Mouse (Mus musculus) adrenal gland, postnatal 36 days (tissue): Measurements from ENCODE around the gene Gm11444. TPM values are rescaled to one million over a fixed set of nuclear protein-coding genes. Genes with fewer than 3 reads are reported as not detected.

Experiments
- DNase-seq, 2 experiments: peaks; one replicate each; pipeline ENCODE4 v3.0.0; 2021; ENCODE audit warnings: mixed read lengths in 1 of 2
- long read RNA-seq, 2 experiments: library from polyadenylated mRNA; stranded (forward); transcript quantifications; one replicate each; pipeline ENCODE4 v2.0.0; 2021; ENCODE audit warnings: borderline sequencing depth in 2 of 2
- total RNA-seq, 2 experiments: library from RNA; stranded (reverse); gene quantifications; 2 replicates each; pipeline ENCODE4 v1.2.3; 2021

The Gm11444 gene
- total RNA-seq = not detected
- long read RNA-seq, experiment 1 = 0 reads
- long read RNA-seq, experiment 2 = 0 reads

DNA sequence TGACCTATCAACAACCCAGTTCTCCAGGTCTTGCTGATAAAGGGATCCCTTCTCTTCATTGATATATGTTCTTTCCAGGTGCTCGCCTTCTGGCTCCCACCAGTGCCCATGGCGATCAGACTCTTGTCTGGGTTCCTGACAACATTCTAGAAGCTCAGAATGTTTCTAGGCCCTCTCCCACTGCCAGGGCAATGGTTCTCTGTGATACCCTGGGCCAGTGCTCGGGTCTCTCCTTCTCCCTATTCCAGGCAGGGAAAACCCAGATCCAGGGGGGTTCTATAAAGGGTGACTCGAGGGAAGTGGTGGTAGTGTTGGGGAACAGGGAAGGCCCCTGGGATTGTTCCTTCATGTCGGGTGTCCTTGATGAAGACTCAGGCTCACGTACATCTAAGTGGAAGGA, at the start of gene Gm11444:
TSS of gene Gm11444 (minus strand) at position 101 of the 400 bp plus-strand sequence.
- no peak for DNase-seq

DNA sequence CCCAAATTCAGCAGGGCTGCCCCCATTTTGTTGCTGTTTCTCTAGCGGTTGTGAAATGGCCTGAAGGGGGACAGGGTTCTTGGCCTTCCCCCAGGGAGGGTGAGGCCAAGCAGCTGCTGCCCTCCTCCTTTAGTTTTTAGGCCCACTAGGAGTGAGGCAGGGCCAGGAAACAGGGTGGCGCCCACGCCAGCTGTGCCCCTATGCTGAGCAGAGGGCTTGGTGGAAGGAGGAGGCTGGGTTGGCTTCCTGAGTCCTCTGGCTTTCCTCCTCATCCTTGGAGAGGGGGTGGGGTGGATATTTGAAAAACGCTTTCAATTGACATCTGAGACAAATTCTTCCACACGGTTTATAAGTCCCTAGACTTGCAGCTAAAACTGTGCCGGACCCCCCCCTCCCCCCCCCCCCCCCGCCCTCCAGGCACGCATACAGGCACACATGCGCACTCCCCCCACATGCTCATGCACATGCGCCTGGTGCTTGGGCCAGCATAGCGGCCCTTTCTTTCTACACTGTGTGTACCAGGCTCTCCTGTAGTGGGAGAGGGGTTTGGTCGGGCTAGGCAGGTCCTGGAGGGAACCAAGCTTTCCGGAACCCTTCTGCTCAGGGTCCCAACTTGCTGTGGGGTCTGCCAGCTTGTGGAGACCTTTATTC, 46.3 kb upstream of the Gm11444 start:
- DNase-seq = no peak

DNA sequence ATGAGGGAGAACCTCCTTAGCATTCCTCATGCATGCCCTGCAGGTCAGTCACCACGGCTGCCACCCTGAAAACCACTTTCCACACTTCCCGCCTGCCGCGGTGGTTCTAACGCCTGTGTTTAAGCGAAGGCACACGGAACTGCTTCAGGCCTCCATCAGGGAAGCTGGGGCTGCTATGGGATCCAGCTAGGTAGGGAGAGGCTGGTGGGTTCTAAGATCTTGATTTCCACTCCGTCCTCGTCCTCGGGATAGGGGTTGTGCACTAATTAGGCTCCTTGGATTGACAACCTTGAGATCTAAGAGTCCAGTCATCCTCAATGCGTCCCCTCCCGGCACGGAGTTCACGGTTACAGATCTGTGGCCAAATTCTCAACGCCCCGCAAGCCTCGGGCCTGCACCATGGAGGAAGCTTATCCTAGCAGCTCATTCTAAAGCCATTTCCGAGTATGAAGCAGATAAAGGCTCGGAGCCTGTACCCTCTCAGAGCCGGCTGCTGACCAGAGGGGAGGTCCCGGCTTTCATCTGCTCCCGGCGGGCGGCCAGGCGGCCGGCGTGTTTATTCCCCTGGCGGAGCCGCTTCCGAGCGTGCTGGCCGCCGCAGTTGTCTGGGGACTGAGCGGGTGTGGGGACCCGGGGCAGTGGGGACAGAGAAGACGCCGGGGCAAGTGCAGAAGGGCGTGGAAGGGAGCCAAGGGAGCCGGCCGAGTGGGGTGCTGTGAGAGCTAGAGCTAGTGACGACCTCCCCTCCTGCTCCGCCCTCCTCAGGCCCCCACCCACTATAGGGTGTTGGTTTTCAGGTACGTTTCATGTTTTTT, 44.8 kb upstream of the Gm11444 start:
- peak; percentile 30 to 33 for DNase-seq

DNA sequence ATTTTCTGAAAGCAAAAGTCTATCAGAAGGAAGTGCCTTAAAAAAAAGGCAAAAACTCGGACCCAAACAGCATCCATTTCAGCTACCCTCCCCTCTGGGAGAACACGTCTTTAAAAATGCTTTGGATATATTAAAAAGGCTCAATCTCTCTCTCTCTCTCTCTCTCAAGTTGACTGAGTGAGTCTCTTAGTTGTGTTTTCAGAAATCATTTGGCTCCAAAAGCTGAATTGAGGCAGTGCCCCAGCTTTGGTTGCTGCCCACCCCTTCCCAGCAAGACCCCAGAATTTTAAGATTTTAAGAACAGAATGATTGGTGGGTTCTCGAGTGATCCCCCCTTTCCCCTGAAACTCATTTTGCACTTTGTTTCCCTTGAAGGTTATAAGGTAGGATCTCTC, 44.0 kb upstream of the Gm11444 start:
- no peak for DNase-seq

DNA sequence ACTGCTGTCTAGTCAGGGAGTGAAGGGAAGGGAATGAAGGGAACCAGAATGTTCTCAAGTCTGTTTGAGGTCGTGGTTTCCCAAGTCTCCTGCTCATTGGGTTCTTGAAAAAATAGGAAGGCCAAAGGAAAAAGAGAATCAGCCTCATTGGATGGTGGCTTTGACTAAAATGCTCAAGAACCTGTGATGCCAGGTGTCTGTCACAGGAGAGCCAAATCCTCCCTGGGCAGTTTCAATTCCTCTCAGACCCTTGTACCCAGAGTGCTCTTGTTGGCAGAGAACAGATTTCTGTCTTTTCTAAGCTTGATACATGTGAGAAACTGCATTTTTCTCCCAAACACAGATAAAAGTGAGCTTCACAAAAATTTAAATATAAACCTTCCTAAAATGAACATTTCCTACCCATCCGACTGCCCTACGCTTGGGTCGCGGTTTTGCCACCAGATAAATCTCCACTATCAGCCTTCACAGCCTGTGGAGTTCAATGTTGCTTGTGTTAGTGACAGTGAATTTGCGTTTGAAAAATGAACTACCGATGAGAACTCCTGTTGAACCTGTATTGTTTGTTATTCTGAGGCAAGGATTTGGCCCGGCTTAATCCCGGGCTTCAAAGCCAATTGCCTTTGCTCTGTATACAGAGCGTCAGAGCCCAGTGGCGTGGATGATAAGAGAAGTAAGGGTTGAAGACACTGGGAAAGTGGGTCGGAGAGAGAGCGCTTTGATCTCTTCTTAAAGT, 43.4 kb upstream of the Gm11444 start:
- no peak for DNase-seq

DNA sequence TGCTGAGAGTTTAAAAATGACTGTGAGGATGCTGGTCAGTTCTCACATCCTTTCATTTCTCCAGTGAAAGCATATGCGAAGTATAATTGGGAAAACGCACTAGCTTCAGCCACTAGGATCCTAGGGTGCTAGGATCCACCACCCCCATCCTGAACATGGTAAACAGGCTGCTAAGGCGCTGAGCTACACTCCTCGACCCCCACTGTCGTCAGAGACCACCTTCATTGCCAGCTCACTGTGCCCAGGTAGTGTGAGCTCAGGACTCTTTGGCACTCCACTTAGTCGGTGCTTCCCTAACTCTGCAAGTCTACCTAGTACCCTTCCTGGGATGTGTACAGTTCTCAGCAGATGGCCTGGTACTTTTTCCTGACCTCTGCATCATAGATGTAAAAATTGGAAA, 42.6 kb upstream of the Gm11444 start:
- no peak for DNase-seq

DNA sequence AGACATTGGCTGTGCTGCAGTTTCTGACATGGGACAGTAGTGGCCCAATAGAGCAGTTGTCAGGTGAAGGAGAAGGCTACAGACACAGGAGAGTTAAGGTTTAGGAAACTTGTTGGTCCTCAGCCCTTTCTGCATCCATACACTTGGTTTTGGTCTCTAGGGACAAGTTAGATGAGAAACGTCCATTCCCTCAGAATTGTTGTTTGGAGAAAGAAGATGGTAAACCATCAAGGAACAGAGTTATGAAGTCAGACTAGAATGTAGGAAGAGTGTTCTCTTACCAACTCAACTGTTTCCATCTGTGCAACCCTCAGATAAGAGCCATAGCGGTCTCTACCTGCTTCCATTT, 41.5 kb upstream of the Gm11444 start:
- DNase-seq = no peak

DNA sequence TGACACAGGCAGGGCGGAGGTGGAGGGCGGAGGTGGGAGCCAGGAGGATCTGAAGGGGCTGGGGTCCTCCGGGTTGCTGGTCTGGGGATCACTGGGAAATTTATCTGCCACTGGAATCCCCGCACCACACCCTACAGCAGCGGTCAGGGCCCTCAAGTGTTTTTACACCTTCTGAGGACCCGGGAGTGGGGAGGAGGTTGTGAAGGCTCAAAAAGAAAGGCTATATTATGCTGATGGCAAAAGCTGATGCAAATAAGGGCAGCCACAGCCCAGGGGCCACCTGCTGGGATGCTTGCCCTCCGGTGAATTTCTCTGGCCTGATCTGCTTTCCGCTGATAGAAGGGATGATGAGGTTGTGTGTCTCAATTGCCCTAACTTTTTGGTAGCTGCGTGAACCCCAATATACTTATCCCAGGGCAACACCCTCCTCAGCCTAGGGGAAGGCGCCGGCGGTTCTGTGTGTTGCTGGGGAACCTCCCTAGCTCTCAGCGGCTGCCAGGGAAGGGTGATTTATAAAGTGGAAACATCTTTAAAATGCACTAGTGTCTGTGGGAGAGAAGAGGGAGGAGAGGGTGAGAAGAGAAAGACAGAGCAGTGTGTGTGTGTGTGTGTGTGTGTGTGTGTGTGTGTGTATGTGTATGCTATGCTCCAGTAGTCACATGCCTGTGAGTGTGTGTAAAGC, 41.0 kb upstream of the Gm11444 start:
- no peak for DNase-seq

DNA sequence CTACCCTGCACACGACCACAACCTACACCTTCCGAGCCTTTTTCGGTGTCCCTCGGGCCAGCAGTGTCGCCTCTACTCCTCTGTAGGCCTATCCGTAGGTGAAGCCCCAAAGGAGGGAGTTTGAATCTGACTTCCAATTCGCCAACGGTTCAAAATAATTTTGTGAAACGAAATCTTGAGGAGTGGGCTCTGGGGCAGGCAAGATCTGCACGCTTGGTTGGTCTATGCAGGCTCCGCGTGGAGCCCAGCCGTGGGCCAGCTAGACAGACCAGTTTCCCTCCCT, 40.4 kb upstream of the Gm11444 start:
- DNase-seq = no peak

DNA sequence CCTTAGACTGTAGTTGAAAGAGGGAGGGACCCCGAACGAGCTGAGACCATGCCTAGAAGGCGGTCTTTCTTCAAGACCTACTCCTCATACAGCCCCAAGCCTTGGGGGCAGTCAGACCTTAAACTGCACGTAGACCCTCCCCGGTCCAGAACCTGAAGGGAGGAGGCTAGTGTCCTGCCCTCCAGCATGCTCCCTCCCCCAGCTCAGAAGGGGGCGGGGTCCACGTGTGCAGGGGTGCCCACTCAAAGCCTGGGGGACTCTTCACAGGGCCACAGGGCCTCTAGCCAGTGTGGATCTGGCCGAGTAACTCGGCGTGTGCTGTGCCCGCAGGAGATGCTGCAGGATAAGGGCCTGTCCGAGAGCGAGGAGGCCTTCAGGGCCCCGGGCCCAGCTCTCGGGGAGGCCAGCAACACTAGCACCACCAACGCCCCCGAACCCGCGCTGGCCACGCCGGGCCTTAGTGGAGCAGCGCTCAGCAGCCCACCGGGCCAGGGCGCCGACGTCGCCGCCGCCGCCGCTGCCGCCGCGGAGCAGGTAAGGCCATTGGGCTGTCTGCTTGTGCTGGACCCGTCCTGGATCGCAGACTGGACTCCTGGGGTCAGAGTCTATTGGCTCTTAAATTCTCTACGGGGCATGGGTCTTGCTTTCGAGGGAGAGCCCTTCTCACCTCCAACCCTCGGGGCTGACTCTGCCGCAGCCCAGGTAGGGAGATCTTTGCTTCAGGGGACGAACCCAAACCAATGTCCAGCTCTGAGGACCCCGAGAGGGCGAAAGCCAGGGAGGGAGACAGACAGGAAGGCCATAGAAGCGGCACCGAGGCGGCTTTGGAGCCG, 39.8 kb upstream of the Gm11444 start:
- DNase-seq = no peak

DNA sequence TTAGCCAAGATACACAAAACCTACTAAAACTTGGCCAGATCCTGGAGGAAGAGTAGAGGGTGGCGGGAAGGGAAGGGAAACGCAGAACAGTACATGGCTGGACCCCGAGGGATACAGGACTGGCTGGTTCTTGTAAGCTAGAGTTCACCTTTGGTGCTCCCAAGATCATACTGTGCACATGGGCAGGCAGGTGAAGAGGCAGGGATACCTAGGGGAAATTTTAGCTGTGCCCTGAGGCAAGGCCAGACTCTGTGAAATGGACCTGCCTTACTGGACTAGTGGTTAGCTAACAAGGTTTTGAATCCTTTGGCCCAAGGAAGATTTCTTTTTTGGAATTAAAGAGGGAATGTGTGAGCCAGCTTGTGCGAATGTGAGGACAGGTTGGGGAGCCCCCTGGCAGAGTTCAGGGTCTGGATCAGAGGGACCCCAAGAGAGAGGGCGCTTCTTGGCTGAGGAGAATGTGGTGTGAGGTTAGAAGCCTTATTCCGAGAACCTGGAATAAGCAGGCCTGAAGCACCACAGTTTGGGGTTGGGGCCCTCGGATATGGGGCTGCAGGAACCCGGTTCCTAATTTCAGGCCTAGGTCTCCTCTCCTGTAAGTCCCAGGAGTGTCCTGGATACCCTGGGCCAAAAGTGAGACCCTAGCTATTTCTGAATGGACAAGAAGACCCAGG, 39.1 kb upstream of the Gm11444 start:
- DNase-seq = no peak

DNA sequence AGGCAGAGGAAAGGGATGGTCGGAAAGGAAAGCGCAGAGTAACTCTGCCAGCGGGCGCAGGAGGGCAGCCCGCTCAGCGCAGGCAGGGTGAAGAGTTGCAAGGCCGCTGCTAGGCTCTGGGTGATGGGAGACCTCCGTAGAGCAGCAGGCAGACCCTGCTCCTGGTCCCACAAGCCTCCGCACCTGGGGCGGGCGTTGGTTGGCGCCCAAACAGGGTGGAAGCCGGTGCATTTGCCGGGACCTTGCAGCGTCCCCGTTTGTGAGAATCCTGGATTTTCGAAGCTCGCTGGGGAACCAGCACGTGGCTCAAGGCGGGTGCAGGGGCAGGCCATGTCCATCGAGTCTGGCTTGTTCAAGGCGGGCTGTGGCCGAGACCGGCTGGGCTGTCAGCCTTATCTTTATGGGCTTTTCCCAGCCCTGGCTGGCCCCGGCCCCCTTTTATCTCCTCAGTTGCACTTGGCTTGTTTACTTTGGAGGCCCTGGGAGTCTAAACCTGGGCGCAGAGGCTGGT, 38.4 kb upstream of the Gm11444 start:
- no peak for DNase-seq

DNA sequence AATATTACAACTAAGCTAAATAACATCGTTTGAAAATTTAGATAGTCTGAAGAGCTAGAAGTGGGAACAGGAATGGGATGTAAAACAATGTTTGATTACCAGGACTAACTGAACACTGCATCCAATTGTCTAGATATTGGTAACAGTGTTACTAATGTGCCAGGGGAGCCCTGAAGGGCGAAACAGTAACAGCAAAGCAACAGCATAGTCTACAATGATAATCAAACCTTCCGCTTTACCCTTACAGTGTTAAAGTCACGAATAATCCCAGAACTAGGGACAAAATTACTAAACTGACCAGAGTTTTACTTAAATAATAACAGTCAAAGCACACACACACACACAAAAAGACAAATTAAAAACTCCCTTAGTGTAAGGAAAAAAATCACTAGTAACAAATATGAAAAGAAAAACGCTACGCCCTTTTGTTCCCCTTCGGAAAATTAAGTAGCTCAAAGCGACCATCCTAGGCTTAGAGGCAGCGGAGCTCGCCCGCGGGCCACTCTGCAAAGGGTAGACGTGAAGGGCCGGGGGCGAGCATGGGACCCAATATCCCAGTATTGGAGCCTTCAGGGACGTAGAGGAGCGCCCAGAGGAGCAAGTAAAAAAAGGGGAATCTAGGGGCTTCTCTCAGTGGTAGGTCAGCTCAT, 37.8 kb upstream of the Gm11444 start:
- DNase-seq = no peak

DNA sequence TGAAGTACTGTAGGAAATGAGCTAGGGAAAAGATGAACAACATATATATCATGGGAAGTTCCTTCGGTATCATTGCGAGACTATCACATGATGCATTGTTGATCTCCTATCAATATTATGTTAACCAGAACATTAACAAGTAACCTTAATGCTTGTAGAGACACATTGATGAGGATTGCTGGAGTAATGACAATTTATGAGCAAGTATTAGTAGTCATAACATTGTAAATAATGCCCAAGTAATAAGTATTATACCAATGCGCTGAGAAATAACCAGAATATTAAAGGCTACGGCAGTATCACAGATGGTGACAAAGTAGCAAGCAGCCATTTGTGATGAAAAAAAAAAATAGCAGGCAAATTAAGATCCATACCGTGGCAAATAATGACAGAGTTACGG, 37.1 kb upstream of the Gm11444 start:
- DNase-seq = no peak

DNA sequence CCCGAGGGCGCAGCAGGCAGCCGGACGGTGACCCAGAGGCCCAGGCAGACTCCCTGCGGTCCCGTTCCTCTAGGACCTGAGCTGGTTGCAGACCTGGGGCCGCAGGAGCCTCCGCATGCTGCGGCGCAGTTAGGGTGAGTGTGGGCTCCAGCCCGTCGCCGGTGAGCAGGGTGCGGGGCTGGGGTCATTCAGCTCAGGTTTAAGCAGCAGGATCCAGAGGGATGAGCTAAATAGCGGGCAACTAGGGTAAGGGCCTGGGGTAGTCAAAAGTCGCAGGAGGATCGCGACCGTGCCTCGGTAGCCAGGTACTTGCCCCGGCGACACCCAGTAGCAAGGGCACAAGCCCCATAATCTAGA, 36.3 kb upstream of the Gm11444 start:
- no peak for DNase-seq

DNA sequence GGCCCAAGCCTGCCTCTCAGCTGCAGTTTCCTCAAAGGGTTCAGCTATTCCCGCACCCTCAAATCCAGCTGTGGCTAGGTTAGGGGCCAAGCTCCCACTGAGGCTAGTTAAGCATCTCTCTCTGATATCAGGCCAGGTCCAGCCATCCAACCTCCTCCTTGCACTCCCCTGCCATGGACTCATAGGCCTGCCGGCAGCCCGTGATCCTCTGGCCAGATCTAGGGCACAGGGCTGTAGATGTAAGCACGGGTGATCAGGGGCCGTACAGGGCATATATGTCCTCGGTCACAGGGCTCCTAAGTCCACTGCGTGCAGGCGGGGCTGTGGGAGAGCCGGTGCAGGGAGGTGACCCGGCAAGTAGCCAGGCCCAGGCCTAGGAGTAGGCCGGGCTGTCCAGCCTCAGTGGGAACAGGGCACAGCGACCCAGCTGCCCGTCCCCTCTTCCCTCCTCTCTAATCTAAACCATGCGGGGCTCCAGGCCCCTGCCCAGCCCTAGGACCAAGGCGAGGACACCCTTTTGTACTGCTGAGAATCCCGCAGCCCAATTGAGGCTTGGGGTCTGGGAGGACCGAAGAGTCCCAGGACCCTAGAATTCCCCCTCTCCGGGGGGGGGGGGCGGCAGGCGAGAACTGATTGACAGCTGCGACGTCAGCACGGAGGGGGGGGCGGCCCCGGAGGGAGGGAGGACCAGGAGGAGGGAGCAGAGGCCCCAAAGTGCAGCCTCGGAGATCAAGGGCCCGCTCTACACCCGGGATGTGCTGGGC, 35.7 kb upstream of the Gm11444 start, which contains the start of gene Tbx4:
TSS of gene Tbx4 (plus strand) at position 758 of the 764 bp plus-strand sequence.
- no peak for DNase-seq

DNA sequence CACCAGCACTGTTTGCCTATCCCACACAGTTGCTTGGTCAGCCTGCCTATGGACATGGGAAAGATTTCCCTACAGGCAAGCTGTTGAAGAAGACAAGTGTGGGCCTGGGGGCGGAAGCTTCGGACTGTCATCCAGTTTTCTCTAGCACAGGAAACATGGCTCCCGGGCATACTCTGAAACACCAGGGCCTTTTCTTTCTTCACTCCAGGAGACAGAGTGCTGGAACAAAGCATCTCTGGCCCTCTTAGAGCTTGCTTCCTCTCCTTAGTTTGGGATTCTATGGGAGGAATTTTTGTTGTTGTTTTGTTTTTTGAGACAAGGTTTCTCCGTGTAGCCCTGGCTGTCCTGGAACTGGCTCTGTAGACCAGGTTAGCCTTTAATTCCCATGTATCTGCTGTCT, 34.4 kb upstream of the Gm11444 start:
- DNase-seq = no peak

DNA sequence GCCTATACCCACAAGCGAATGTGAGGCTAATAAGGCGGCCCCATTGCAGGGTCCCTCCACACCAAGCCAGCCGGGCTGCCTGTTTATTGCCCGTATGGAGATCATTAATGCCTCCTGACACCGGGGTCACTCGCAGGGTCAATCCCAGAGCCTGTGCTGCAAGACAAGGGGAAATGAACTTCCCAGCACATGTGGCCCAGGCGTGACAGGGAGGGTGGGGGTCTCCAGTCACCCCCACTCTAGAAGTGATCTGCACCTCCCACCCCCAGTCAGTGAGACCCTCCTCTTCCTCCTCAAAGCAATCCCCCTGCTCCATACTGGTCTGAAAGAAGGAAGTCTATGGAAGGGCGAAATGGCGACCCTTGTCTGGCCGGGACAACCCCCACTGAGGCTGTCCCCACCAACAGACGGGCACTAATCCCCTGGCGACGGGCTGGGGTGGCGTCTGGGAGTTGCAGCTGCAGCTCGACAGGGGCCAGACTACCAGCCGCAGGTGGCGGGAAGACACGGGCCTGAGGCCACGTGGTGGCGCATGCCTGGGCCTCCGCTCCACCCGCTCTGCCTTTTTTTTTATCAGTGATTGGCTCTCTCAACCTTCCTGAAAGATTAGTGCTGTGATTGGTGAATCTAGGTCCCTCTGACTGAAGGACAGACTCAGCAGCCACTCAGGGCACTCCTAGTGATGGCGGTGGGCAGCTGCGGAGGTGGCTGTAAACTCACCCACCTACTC, 26.1 kb upstream of the Gm11444 start:
- DNase-seq = no peak

DNA sequence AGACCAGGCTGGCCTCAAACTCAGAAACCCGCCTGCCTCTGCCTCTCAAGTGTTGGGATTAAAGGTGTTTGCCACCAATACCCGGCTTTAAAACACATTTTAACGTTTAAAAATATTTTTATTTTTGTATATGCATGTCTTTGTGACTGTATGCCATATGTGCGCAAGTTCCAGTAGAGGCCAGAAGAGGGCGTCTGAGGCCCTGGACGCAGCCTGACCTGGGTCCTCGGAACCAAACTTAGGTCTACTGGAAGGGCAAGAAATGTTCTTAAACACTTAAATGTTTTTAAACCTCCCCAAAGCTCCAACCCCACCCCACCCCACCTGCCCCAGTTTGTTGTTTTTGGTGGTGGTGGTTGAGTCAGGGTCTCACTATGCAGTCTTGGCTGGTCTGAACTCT, 14.2 kb upstream of the Gm11444 start:
- DNase-seq = no peak
